In genomic region chr15:85615537-85616100, GRCm38 (mm10) we compare ENCODE assay signal across 11 mouse cellular contexts. TPM values are rescaled to one million over a fixed set of nuclear protein-coding genes. Genes with fewer than 3 reads are reported as not detected.
DNase-seq lines count a peak whose midpoint lies in the region; ATAC-seq lines count a peak whose summit lies in the region.
"Had no signal": no experiment of that assay in that cellular context is flagged by ENCODE, and none has a peak within 500 bp of the region (broad histone marks: within the 10 kb centered on the region; RNA-seq: fewer than 3 reads in every experiment).

No protein-coding gene starts in this region.

- no peak for DNase-seq in heart, postnatal 4 days
- DNase-seq in midbrain, embryonic 11.5 days (ENCODE audit: low spot score, missing footprints) = peak; percentile 82
- no peak for DNase-seq in embryonic facial prominence, embryonic 10.5 days (ENCODE audit: low spot score)
- DNase-seq in ovary, adult 18-20 months (ENCODE audit: low spot score) = no peak
- DNase-seq: kidney, adult 18-20 months; layer of hippocampus, postnatal 36 days; liver; thymus, postnatal 36 days had no signal

- no peaks in the 10 kb centered on the region for H3K36me3 ChIP-seq in heart, embryonic 16.5 days (ENCODE audit: control insufficient read depth, insufficient read depth)
- H3K36me3 ChIP-seq in midbrain, embryonic 11.5 days (ENCODE audit: control insufficient read depth, insufficient read depth, low read length) = no peaks in the 10 kb centered on the region
- no peaks in the 10 kb centered on the region for H3K36me3 ChIP-seq in midbrain, embryonic 15.5 days (replicated peaks)
- no peaks in the 10 kb centered on the region for H3K36me3 ChIP-seq in embryonic facial prominence, embryonic 10.5 days (replicated peaks)
- no peaks in the 10 kb centered on the region for H3K36me3 ChIP-seq in stomach, embryonic 15.5 days

- H3K4me1 ChIP-seq in heart, embryonic 16.5 days (ENCODE audit: control insufficient read depth, insufficient read depth, low read length) = peaks cover 20% of the 10 kb centered on the region
- H3K4me1 ChIP-seq in midbrain, embryonic 11.5 days (ENCODE audit: control insufficient read depth, insufficient read depth, low read length) = no peaks in the 10 kb centered on the region
- H3K4me1 ChIP-seq in midbrain, embryonic 15.5 days = peaks cover 17% of the 10 kb centered on the region; the same call in 1 of the 2 replicates
- peaks cover 9% of the 10 kb centered on the region for H3K4me1 ChIP-seq in embryonic facial prominence, embryonic 10.5 days
- H3K4me1 ChIP-seq in stomach, embryonic 15.5 days = peaks cover 29% of the 10 kb centered on the region

- H3K9me3 ChIP-seq in heart, embryonic 16.5 days (replicated peaks; ENCODE audit: control insufficient read depth, low read length) = peaks cover 5% of the 10 kb centered on the region; the same call in 1 of the 2 replicates
- H3K9me3 ChIP-seq in midbrain, embryonic 11.5 days (ENCODE audit: control insufficient read depth, low read length) = no peaks in the 10 kb centered on the region; the same call in 1 of the 2 replicates
- peaks cover 2% of the 10 kb centered on the region; the same call in 1 of the 2 replicates for H3K9me3 ChIP-seq in midbrain, embryonic 15.5 days
- peaks cover 3% of the 10 kb centered on the region; the same call in 1 of the 2 replicates for H3K9me3 ChIP-seq in embryonic facial prominence, embryonic 10.5 days
- no peaks in the 10 kb centered on the region for H3K9me3 ChIP-seq in stomach, embryonic 15.5 days

- peak overlapping the region; percentile 20; the same call in 1 of the 2 replicates for H3K27ac ChIP-seq in heart, embryonic 16.5 days (ENCODE audit: low read length)
- no peak overlapping the region for H3K27ac ChIP-seq in midbrain, embryonic 11.5 days (ENCODE audit: low read depth, low read length)
- no peak overlapping the region for H3K27ac ChIP-seq in midbrain, embryonic 15.5 days
- no peak overlapping the region for H3K27ac ChIP-seq in embryonic facial prominence, embryonic 10.5 days (replicated peaks)
- H3K27ac ChIP-seq in stomach, embryonic 15.5 days = no peak overlapping the region

- peak overlapping the region; percentile 47 for H3K4me2 ChIP-seq in heart, embryonic 16.5 days (ENCODE audit: low read depth, low read length)
- no peak overlapping the region for H3K4me2 ChIP-seq in midbrain, embryonic 11.5 days
- H3K4me2 ChIP-seq in midbrain, embryonic 15.5 days = no peak overlapping the region
- peak overlapping the region; percentile 11; the same call in 1 of the 2 replicates for H3K4me2 ChIP-seq in stomach, embryonic 15.5 days

- ATAC-seq in heart, embryonic 16.5 days (replicated peaks; ENCODE audit: extremely low read depth, insufficient read depth, low FRiP score) = no peak
- no peak for ATAC-seq in midbrain, embryonic 11.5 days (ENCODE audit: low FRiP score)
- no peak for ATAC-seq in midbrain, embryonic 15.5 days (replicated peaks)
- no peak for ATAC-seq in stomach, embryonic 15.5 days (ENCODE audit: insufficient read depth, low FRiP score, low read depth)

- WGBS in heart, embryonic 16.5 days = 29% methylated on average over 20 of the region's 21 CpGs
- WGBS in midbrain, embryonic 11.5 days = 27% methylated on average over 20 of the region's 21 CpGs
- 33% methylated on average over 20 of the region's 21 CpGs for WGBS in midbrain, embryonic 15.5 days
- WGBS in embryonic facial prominence, embryonic 10.5 days = 24% methylated on average over 21 of the region's 21 CpGs
- 29% methylated on average over 21 of the region's 21 CpGs for WGBS in stomach, embryonic 15.5 days

- H3K4me3 ChIP-seq in heart, embryonic 16.5 days (ENCODE audit: low read length) = no peak overlapping the region
- H3K4me3 ChIP-seq in midbrain, embryonic 11.5 days (ENCODE audit: low read depth, low read length) = no peak overlapping the region
- H3K4me3 ChIP-seq in midbrain, embryonic 15.5 days = no peak overlapping the region
- peak overlapping the region; percentile 11 for H3K4me3 ChIP-seq in embryonic facial prominence, embryonic 10.5 days
- H3K4me3 ChIP-seq in stomach, embryonic 15.5 days (replicated peaks) = no peak overlapping the region

- H3K27me3 ChIP-seq in heart, embryonic 16.5 days (ENCODE audit: control insufficient read depth, insufficient read depth, low read length) = peaks cover 14% of the 10 kb centered on the region
- H3K27me3 ChIP-seq in midbrain, embryonic 11.5 days (ENCODE audit: control insufficient read depth, insufficient read depth, low read length) = peaks cover 24% of the 10 kb centered on the region
- 0 out of 2 replicates have a peak, but pooled peaks cover 6% of the 10 kb centered on the region for H3K27me3 ChIP-seq in midbrain, embryonic 15.5 days (replicated peaks)
- peaks cover 95% of the 10 kb centered on the region for H3K27me3 ChIP-seq in embryonic facial prominence, embryonic 10.5 days (replicated peaks; ENCODE audit: low read depth, poor library complexity, severe bottlenecking)
- no peaks in the 10 kb centered on the region for H3K27me3 ChIP-seq in stomach, embryonic 15.5 days (replicated peaks)

- 0 out of 2 replicates have a peak overlapping the region, but pooled peaks have one; percentile 1 for H3K9ac ChIP-seq in heart, embryonic 16.5 days (ENCODE audit: low read length)
- H3K9ac ChIP-seq in midbrain, embryonic 11.5 days (ENCODE audit: low read length) = no peak overlapping the region
- no peak overlapping the region for H3K9ac ChIP-seq in midbrain, embryonic 15.5 days
- H3K9ac ChIP-seq in stomach, embryonic 15.5 days = no peak overlapping the region

RNA-seq across cellular contexts. Expression of gene Wnt7b, which starts 33.3 kb away (rescaled TPM):
- 0.97 and 4.0 TPM in 2 replicates for polyA plus RNA-seq in heart, embryonic 16.5 days (2015; fragmentation: Nextera tagmentation; extraction: Ambion mirVana)
- under 1 TPM; 0.21 to 0.27 TPM for total RNA-seq in heart, postnatal 4 days (2021)
- 38.5 and 44.3 TPM in 2 replicates for polyA plus RNA-seq in midbrain, embryonic 11.5 days (2014; fragmentation: Nextera tagmentation; extraction: Ambion mirVana)
- 33.2 and 35.0 TPM in 2 replicates for polyA plus RNA-seq in midbrain, embryonic 15.5 days (2015; fragmentation: Nextera tagmentation; extraction: Ambion mirVana)
- polyA plus RNA-seq in embryonic facial prominence, embryonic 10.5 days (2016; fragmentation: Nextera tagmentation; extraction: Ambion mirVana) = 22.0 and 29.5 TPM in 2 replicates
- 3.7 and 3.8 TPM in 2 replicates for polyA plus RNA-seq in stomach, embryonic 15.5 days (2015; fragmentation: Nextera tagmentation; extraction: Ambion mirVana)

Comparison
In these comparisons a context has a peak if more than half of its experiments do, and no peak if none do; other contexts are left out.
1. H3K4me2 ChIP-seq: peak in heart, embryonic 16.5 days (single experiment) and stomach, embryonic 15.5 days (single experiment); none in midbrain, embryonic 11.5 days (single experiment) and midbrain, embryonic 15.5 days (single experiment).